Mouse (Mus musculus) frontal cortex, postnatal 14 days (tissue): ENCODE data around the gene Car7.
"Not testable (repeated sequence)": the region's sequence is repeated elsewhere in the genome, so short reads cannot be mapped to it uniquely, and the experiment has no call there.

Experiments used
- DNase-seq, 2 experiments: peaks; one replicate each; pipeline ENCODE4 v3.0.0; 2022; ENCODE audit warnings: low spot score in 2 of 2

Gene Car7

DNA sequence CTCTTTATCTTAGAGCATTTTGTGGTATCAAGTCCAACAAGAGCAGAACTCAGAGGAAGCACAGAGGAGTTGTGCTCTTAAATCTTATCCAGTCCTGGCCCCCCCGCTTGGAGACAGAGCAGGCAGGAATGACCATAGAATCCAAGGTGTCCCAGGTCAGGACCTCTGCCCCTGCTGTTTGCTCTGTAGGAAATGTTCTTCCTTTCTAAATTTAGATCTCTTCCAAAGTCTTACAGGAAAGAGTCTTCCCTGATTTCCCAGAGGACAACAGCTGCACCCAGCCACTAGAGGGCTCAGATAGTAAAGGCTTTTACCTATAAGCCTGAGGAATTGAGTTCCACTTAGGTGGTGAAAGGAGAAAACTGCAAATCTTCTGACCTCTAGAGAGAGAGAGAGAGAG lies 35.1 kb downstream of the Car7 start:
- no peak for DNase-seq

DNA sequence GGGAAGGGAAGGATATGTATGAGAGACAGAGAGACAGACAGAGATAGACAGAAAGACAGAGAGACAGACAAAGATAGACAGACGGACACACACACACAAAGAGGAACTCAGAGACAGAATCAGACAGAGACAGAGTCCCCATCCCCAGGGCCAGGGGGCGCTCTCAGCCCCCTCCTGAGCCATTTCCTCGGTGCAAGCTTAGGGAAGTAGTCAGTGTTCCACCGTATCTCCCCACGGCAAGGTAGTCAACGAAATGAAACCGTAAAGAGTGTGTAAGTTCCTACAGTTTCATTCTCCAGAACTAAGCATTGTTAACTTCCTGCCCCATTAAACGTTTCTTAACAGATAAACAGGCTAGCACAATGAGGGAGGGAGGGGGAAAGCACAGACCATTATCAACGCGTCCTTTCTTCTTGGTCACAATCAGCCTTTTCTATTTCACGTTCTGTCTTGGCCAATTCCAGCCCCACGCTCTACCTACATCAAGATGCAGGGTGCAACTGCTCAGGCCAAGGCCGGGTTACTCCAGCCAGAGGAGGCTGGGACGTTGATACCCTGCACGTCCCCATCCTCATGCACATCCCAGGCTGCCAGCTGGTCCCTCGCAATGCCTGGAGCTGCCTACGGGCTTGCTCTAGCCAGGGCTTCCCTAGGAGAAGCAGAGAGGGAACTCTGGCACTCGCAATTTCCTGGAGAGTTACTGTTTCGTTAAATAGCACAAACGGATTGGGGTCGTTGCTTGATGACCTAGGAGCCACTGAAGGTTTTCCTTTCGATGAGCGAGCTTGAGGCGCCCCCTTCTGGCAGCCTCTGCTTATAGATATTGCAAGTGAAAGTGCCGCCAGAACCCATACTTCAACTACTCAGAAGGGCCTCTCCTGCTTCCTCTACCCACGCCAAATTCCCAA lies 36.2 kb downstream of the Car7 start:
- DNase-seq: peak; percentile 54 to 77

DNA sequence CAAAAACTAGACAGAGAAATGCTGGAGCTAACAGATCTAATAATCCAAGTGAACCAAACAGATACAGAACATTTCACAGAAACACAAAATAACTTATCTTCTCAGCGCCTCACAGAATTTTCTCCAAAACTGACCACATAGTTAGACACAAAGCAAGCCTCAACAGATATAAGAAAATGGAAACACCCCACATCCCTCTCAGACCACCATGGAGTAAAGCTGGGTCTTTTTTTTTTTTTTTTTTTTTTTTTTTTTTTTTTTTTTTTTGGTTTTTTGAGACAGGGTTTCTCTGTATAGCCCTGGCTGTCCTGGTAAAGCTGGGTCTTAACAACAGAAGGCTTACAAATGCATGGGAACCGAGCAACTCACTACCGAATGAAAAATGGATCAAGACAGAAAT lies 42.3 kb downstream of the Car7 start:
- no peak for DNase-seq

DNA sequence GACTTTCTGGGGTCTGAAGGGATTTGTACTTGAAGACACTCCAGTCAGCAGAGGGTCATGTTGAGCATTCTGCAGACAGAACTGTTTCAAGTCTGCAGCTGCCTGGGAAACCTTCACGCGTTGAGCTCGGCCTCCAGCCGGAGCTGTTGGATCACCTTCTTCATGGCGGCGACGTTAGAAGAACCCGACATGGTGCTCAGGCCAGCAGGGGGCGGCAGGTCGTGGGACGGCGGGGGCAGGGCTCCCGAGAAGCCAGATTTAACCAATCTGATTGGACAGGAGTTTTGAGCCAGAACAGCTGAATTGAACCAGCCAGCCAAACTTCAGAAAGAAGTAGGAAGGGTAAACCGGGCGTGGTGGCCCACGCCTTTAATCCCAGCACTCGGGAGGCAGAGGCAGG lies 43.1 kb downstream of the Car7 start:
- not testable (repeated sequence) for DNase-seq

DNA sequence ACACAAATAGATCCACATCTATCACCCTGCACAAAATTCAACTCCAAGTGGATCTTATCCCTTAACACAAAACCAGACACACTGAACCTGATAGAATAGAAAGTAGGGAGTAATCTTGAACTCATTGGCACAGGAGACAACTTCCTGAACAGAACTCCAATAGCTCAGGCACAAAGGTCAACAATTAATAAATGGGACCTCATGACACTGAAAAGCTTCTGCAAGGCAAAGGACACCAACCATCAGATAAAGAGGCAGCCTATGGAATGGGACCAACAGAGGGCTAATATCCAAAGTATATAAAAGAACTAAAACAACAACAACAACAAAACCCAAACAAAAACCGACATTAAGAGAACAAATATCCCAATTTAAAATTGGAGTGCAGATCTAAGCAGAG lies 50.0 kb downstream of the Car7 start:
- no peak for DNase-seq

DNA sequence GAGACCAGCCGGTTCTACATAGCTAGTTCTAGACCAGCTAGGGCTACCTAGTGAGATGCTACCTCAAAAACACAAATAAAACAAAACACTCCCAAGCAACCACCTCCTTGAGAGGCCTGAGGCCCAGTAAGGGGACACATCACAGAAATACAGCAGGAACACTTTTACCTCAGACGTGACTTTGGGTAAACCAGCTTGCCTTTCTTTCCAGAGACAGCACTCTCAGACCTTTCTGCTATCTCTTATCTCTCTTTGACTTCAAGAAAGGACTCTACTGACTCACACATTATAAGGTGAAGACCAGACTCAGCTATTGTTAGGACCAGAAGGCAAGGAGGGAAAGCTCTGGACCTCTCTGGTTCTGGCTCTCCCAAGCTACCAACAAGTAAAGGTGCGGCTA lies 55.8 kb downstream of the Car7 start:
- no peak for DNase-seq

DNA sequence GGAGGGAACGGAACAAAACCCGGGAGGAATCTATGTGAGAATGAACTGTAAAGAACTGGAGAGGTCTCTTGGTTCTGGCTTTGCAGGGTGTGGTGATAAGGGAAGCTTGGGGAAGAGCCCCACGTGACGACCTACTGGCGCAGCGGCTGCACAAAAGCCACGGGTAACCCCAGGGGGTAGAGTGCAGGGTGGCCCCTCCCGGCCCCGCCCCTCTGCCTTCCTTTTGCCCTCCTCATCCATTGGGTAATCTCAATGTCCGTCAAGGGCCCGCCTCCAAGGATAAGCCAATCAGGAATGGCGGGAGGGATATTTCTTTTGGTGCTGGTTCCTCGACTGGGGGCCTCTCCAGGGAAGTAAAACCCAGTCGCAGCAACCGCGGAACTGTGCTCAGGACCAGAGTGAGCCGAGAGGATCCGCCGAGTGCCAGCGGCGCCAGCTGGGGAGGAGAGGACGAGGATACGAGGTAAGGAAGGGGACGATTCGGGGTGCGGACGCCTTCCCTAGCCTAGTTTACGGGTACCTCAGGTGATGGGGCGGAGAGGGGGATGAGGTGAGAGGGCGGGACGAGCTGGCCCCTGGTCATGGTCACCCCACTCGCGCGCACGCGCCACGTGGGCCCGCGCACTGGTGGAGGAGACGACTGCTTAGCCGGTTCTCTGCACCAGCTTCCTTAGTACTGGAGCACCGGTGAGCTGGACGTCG lies 56.8 kb downstream of the Car7 start, which contains the start of gene Pdp2:
Gene Pdp2, plus strand, starts transcription at position 319 of the 702 bp plus-strand sequence.
- peak; percentile 88 to 89 for DNase-seq

DNA sequence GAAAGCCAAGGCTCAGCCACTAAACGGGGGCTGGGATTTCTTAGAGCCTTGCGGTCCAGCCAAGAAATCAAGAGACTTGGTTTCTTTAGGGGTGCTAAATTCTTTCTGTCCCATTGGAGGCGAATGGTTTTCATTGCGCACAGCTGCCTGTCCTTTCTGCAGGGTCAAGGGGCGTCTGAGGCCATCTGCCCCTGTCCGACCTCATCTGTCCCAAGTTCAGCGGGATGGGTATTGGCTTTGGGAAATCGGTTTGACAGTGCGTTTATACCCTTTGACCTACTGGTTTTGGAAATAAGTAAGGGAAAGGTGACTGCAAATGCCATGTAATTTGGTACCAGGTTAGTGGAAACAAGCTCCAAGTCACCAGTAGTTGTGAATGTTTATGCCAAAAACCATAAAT lies 57.4 kb downstream of the Car7 start:
- DNase-seq: no peak

DNA sequence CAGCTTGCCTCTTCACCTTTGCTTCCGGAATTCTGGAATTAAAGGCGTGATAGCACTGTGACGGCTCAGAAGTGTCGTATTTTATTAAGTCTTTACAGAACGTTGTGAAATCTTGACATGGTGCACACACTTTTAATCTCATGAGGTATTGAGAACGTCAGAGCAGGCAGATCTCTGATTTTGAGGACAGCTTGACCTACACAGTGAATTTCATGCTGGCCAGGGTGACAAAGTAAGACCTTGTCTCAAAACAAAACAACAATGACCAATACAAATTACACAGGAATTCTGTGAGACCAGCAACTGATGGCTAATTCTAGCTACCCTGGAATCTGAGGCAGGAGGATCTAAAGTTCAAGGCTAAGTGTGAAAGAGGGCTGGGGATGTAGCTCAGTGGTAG lies 58.1 kb downstream of the Car7 start:
- DNase-seq: no peak

DNA sequence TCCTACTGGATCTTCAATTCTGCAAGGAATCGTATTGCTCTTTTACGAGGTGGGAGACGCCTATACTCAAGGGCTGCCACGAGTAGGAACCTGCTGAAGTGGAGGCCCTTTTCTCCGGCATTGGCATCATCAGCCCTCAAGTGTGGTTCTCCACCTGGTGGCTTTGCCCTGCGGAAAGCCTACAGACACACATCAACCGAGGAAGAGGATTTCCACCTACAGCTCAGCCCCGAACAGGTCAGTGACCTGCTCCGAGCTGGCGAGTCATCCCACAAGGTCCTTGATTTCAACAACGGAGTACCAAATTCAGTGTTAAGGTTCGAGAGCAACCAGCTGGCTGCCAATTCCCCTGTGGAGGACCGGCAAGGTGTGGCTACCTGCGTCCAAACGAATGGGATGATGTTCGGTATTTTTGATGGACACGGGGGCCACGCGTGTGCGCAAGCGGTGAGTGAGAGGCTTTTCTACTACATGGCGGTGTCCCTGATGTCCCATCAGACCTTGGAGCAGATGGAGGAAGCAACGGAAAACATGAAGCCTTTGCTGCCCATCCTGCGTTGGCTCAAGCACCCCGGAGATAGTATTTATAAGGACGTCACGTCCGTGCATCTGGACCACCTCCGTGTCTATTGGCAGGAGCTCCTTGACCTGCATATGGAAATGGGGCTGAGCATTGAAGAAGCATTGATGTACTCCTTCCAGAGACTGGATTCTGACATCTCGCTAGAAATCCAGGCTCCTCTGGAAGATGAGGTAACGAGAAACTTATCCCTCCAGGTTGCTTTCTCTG lies 59.2 kb downstream of the Car7 start:
- DNase-seq: no peak

DNA sequence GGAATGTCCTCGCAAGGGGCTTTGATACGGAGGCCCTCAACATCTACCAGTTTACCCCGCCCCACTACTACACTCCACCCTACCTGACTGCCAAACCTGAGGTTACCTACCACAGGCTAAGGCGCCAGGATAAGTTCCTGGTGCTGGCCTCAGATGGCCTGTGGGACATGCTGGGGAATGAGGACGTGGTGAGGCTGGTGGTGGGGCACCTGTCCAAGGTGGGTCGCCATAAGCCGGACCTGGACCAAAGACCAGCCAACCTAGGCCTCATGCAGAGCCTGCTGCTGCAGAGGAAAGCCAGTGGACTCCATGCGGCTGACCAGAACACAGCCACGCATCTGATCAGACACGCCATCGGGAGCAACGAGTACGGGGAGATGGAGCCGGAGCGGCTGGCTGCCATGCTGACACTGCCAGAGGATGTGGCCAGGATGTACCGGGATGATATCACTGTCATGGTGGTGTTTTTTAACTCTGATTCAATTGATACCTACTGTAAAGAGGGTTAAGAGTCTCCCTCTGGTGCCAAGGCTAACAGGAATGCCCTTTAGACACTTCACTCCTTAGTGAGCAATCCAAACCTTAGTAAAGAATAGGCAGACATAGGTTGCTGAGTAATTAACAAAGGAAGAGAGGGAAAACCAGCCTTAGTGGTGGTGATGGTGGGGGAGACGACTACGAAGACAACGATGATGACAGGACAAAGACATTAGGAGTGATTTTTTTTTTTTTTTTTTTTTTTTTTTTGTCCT lies 60.3 kb downstream of the Car7 start:
- no peak for DNase-seq

DNA sequence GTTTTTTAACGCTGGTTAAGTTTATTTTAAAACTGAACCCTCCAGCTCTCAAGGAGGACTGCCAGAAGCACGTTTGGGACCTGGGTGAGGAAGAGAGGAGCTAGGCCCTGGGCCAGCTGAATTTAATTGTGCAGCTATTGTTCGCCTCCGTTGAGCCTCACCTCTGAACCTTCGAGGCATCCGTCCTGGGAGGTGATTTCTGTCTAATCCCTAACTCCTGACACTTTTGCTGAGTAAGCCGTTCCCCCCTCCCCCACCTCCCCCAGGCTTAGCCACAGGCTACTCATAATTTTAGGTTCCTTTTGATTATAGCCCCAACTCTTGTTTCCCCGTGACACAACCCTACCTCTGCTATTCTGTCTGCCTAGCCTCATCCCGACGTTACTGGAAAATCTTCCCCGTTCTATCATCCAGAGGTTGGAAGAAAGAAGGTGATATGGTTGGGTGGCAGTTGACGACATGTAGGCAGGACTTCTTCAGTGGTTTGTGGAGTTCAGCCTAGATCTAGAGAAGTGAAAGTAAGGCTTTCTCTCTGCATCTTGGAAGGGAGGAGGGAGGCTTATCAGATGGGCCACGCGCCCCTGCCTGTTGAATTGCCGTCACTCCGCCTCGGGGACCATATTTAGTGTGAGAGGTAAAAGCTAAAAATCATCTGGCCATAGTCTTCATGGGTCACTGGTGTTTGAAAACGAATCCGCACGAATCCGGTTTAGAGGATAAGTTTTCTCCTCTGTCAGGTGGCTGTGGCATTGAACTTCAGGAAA lies 61.5 kb downstream of the Car7 start:
- DNase-seq: no peak

DNA sequence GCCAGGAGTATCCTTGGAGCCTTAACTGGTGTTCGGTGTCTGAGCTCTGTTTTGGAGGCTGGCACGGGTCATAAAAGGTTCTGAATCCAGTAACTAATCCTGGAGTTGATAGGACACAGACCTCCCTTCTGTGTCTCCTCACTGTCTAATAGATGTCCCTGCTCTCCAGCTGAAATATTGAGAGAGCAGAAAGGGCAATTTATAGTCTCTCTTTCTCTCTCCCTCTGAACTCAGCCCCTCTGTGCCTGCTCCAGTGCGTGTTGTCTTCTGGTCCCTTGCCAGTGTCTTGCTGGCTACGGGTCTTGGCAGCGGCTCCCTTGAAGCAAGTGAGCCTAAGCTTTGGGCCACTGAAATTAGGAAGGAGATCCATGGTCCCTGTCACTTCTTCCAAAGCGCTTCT lies 63.2 kb downstream of the Car7 start:
- DNase-seq: no peak

DNA sequence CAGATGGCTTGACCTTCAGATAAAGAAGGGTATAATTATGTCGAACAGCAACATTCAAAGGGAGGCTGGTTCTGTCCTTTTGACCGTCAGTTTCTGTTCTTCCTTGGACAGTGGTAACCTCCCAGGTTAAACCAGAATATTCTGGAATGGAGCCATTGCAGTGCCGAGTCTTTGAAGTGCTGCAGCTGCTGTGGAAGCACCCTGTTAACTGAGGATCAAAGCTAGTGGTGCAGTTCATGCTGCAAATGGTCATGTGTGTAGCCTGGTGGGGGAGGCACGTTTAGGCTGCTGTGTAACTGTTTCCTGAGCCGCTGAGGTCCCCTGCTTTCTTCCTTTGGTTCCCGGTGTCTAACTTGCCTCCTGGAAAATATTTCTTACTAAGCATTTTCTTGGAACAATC lies 64.0 kb downstream of the Car7 start:
- DNase-seq: no peak
